Mouse (Mus musculus): ENCODE data around the gene Macrod2.

- TF ChIP-seq CTCF (IDR thresholded peaks at IDR 0.05; ENCODE audit: low read depth, low read length) = no peak
- no peak for TF ChIP-seq POLR2A (IDR thresholded peaks at IDR 0.05; ENCODE audit: extremely low read depth, insufficient read depth, low read length)
These were observed 1949.6 kb downstream of the Macrod2 start for GRCm38 (mm10) chr2:142344758-142345157.
